Mouse (Mus musculus): ENCODE results near the gene Rdh5. TPM values are rescaled to one million over a fixed set of nuclear protein-coding genes. Genes with fewer than 3 reads are reported as not detected.
A peak's percentile ranks its signal among the peaks of the same experiment; 100 is the strongest.

Rdh5 gene
- polyA plus RNA-seq, 1 experiment from 2014 or later: 11.3 TPM

- ATAC-seq (ENCODE audit: low FRiP score) (no peak), DNase-seq (ENCODE audit: low spot score, missing footprints) (no peak)
- Histone ChIP-seq H3K36me3 (ENCODE audit: control insufficient read depth, insufficient read depth, low read length) (no peaks in the 10 kb centered on the region), H3K4me3 (ENCODE audit: low read depth, low read length) (no peak overlapping the region), H3K27ac (ENCODE audit: low read depth, low read length) (no peak overlapping the region), H3K9ac (ENCODE audit: low read length) (no peak overlapping the region), H3K27me3 (ENCODE audit: control insufficient read depth, insufficient read depth, low read length) (no peaks in the 10 kb centered on the region), H3K4me2 (no peak overlapping the region), H3K9me3 (ENCODE audit: control insufficient read depth, low read length) (no peaks in the 10 kb centered on the region), H3K4me1 (ENCODE audit: control insufficient read depth, insufficient read depth, low read length) (peaks cover 16% of the 10 kb centered on the region)
- WGBS: 79% methylated on average over 1 of the region's 1 CpGs
Observed at GRCm38 (mm10) chr10:128921251-128921650, 1.4 kb downstream of the Rdh5 start.

- H3K4me3 ChIP-seq (ENCODE audit: low read depth, low read length): no peak overlapping the region
- H3K9ac ChIP-seq (ENCODE audit: low read length): no peak overlapping the region
- H3K9me3 ChIP-seq (ENCODE audit: control insufficient read depth, low read length): no peaks in the 10 kb centered on the region
- ATAC-seq (ENCODE audit: low FRiP score) (no peak), DNase-seq (ENCODE audit: low spot score, missing footprints) (no peak)
- H3K36me3 ChIP-seq (ENCODE audit: control insufficient read depth, insufficient read depth, low read length): no peaks in the 10 kb centered on the region
- no peak overlapping the region for H3K27ac ChIP-seq (ENCODE audit: low read depth, low read length)
- WGBS: 69% methylated on average over 3 of the region's 3 CpGs
- peaks cover 16% of the 10 kb centered on the region for H3K4me1 ChIP-seq (ENCODE audit: control insufficient read depth, insufficient read depth, low read length)
- H3K27me3 ChIP-seq (ENCODE audit: control insufficient read depth, insufficient read depth, low read length): no peaks in the 10 kb centered on the region
- H3K4me2 ChIP-seq: no peak overlapping the region
Observed at GRCm38 (mm10) chr10:128920736-128921161, 1.9 kb downstream of the Rdh5 start.

GRCm38 (mm10) chr10:128919966-128920365, 2.7 kb downstream of the Rdh5 start:
- WGBS: 77% methylated on average over 7 of the region's 7 CpGs
- ATAC-seq (ENCODE audit: low FRiP score) (no peak), DNase-seq (ENCODE audit: low spot score, missing footprints) (no peak)
- Histone ChIP-seq H3K27ac (ENCODE audit: low read depth, low read length) (no peak overlapping the region), H3K4me2 (no peak overlapping the region), H3K4me1 (ENCODE audit: control insufficient read depth, insufficient read depth, low read length) (peaks cover 16% of the 10 kb centered on the region), H3K27me3 (ENCODE audit: control insufficient read depth, insufficient read depth, low read length) (no peaks in the 10 kb centered on the region), H3K4me3 (ENCODE audit: low read depth, low read length) (no peak overlapping the region), H3K36me3 (ENCODE audit: control insufficient read depth, insufficient read depth, low read length) (no peaks in the 10 kb centered on the region), H3K9ac (ENCODE audit: low read length) (no peak overlapping the region), H3K9me3 (ENCODE audit: control insufficient read depth, low read length) (no peaks in the 10 kb centered on the region)

- Histone ChIP-seq H3K4me3 (ENCODE audit: low read depth, low read length) (no peak overlapping the region), H3K9ac (ENCODE audit: low read length) (peak overlapping the region; percentile 21; the same call in 1 of the 2 replicates), H3K27ac (ENCODE audit: low read depth, low read length) (0 out of 2 replicates have a peak overlapping the region, but pooled peaks have one; percentile 2), H3K9me3 (ENCODE audit: control insufficient read depth, low read length) (no peaks in the 10 kb centered on the region), H3K36me3 (ENCODE audit: control insufficient read depth, insufficient read depth, low read length) (no peaks in the 10 kb centered on the region), H3K27me3 (ENCODE audit: control insufficient read depth, insufficient read depth, low read length) (no peaks in the 10 kb centered on the region), H3K4me2 (no peak overlapping the region), H3K4me1 (ENCODE audit: control insufficient read depth, insufficient read depth, low read length) (peaks cover 16% of the 10 kb centered on the region)
- no peak for ATAC-seq (ENCODE audit: low FRiP score)
- DNase-seq (ENCODE audit: low spot score, missing footprints): no peak
- WGBS: 10% methylated on average over 6 of the region's 6 CpGs
Observed at GRCm38 (mm10) chr10:128919203-128919631, 3.5 kb downstream of the Rdh5 start.

GRCm38 (mm10) chr10:128918246-128918645, 4.4 kb downstream of the Rdh5 start:
- no peak overlapping the region for H3K9ac ChIP-seq (ENCODE audit: low read length)
- H3K27ac ChIP-seq (ENCODE audit: low read depth, low read length): no peak overlapping the region
- 76% methylated on average over 7 of the region's 7 CpGs for WGBS
- no peaks in the 10 kb centered on the region for H3K36me3 ChIP-seq (ENCODE audit: control insufficient read depth, insufficient read depth, low read length)
- no peaks in the 10 kb centered on the region for H3K9me3 ChIP-seq (ENCODE audit: control insufficient read depth, low read length)
- H3K4me3 ChIP-seq (ENCODE audit: low read depth, low read length): no peak overlapping the region
- DNase-seq (ENCODE audit: low spot score, missing footprints): no peak
- H3K4me1 ChIP-seq (ENCODE audit: control insufficient read depth, insufficient read depth, low read length): peaks cover 13% of the 10 kb centered on the region
- H3K4me2 ChIP-seq: no peak overlapping the region
- no peaks in the 10 kb centered on the region for H3K27me3 ChIP-seq (ENCODE audit: control insufficient read depth, insufficient read depth, low read length)
- ATAC-seq (ENCODE audit: low FRiP score): no peak

GRCm38 (mm10) chr10:128917400-128917799, 5.3 kb downstream of the Rdh5 start:
- ATAC-seq (ENCODE audit: low FRiP score) (no peak), DNase-seq (ENCODE audit: low spot score, missing footprints) (no peak)
- Histone ChIP-seq H3K27me3 (ENCODE audit: control insufficient read depth, insufficient read depth, low read length) (no peaks in the 10 kb centered on the region), H3K36me3 (ENCODE audit: control insufficient read depth, insufficient read depth, low read length) (no peaks in the 10 kb centered on the region), H3K4me3 (ENCODE audit: low read depth, low read length) (no peak overlapping the region), H3K9ac (ENCODE audit: low read length) (no peak overlapping the region), H3K9me3 (ENCODE audit: control insufficient read depth, low read length) (no peaks in the 10 kb centered on the region), H3K4me1 (ENCODE audit: control insufficient read depth, insufficient read depth, low read length) (peaks cover 8% of the 10 kb centered on the region), H3K4me2 (no peak overlapping the region), H3K27ac (ENCODE audit: low read depth, low read length) (no peak overlapping the region)
- 91% methylated on average over 6 of the region's 6 CpGs for WGBS

- DNase-seq (ENCODE audit: low spot score, missing footprints): no peak
- Histone ChIP-seq H3K27ac (ENCODE audit: low read depth, low read length) (no peak overlapping the region), H3K4me1 (ENCODE audit: control insufficient read depth, insufficient read depth, low read length) (peaks cover 5% of the 10 kb centered on the region), H3K4me3 (ENCODE audit: low read depth, low read length) (no peak overlapping the region), H3K9me3 (ENCODE audit: control insufficient read depth, low read length) (no peaks in the 10 kb centered on the region), H3K36me3 (ENCODE audit: control insufficient read depth, insufficient read depth, low read length) (no peaks in the 10 kb centered on the region), H3K27me3 (ENCODE audit: control insufficient read depth, insufficient read depth, low read length) (no peaks in the 10 kb centered on the region), H3K4me2 (no peak overlapping the region), H3K9ac (ENCODE audit: low read length) (no peak overlapping the region)
- WGBS: 89% methylated on average over 3 of the region's 3 CpGs
- no peak for ATAC-seq (ENCODE audit: low FRiP score)
Observed at GRCm38 (mm10) chr10:128916665-128917064, 6.0 kb downstream of the Rdh5 start.

- no peak for ATAC-seq (ENCODE audit: low FRiP score)
- 98% methylated on average over 2 of the region's 2 CpGs for WGBS
- H3K36me3 ChIP-seq (ENCODE audit: control insufficient read depth, insufficient read depth, low read length): no peaks in the 10 kb centered on the region
Observed at GRCm38 (mm10) chr10:128915550-128915949, 7.1 kb downstream of the Rdh5 start.

GRCm38 (mm10) chr10:128913696-128914095, 9.0 kb downstream of the Rdh5 start:
- Histone ChIP-seq H3K9ac (ENCODE audit: low read length) (no peak overlapping the region), H3K4me1 (ENCODE audit: control insufficient read depth, insufficient read depth, low read length) (peaks cover 6% of the 10 kb centered on the region)
- WGBS: 82% methylated on average over 12 of the region's 12 CpGs

More at GRCm38 (mm10) chr10:128915550-128915949, 7.1 kb downstream of the Rdh5 start:
- H3K4me2 ChIP-seq: no peak overlapping the region
- H3K27ac ChIP-seq (ENCODE audit: low read depth, low read length): no peak overlapping the region
- H3K9me3 ChIP-seq (ENCODE audit: control insufficient read depth, low read length): no peaks in the 10 kb centered on the region
- H3K27me3 ChIP-seq (ENCODE audit: control insufficient read depth, insufficient read depth, low read length): no peaks in the 10 kb centered on the region
- no peak overlapping the region for H3K4me3 ChIP-seq (ENCODE audit: low read depth, low read length)
- no peak overlapping the region for H3K9ac ChIP-seq (ENCODE audit: low read length)
- H3K4me1 ChIP-seq (ENCODE audit: control insufficient read depth, insufficient read depth, low read length): peaks cover 5% of the 10 kb centered on the region
- no peak for DNase-seq (ENCODE audit: low spot score, missing footprints)

More at GRCm38 (mm10) chr10:128913696-128914095, 9.0 kb downstream of the Rdh5 start:
- DNase-seq (ENCODE audit: low spot score, missing footprints) (no peak), ATAC-seq (ENCODE audit: low FRiP score) (no peak)
- Histone ChIP-seq H3K4me2 (no peak overlapping the region), H3K9me3 (ENCODE audit: control insufficient read depth, low read length) (no peaks in the 10 kb centered on the region), H3K27me3 (ENCODE audit: control insufficient read depth, insufficient read depth, low read length) (0 out of 2 replicates have a peak, but pooled peaks cover 2% of the 10 kb centered on the region), H3K36me3 (ENCODE audit: control insufficient read depth, insufficient read depth, low read length) (no peaks in the 10 kb centered on the region), H3K4me3 (ENCODE audit: low read depth, low read length) (no peak overlapping the region), H3K27ac (ENCODE audit: low read depth, low read length) (no peak overlapping the region)
